Mouse (Mus musculus): Measurements from ENCODE around the gene Nipa2.

The Nipa2 gene

GRCm38 (mm10) chr7:55962004-55962908, at the start of gene Nipa2:
TSS of gene Nipa2 (minus strand) at chr7:55962476.
- DNase-seq, result peak; percentile 96

GRCm38 (mm10) chr7:56011018-56011333, 48.7 kb upstream of the Nipa2 start:
- no peak for DNase-seq

GRCm38 (mm10) chr7:56010318-56011017, 48.2 kb upstream of the Nipa2 start:
- no peak for DNase-seq

- DNase-seq, result no peak
These were observed 36.7 kb upstream of the Nipa2 start for GRCm38 (mm10) chr7:55998997-55999396.

GRCm38 (mm10) chr7:55995013-55995412, 32.7 kb upstream of the Nipa2 start:
- DNase-seq, result no peak

- no peak for DNase-seq
These were observed 29.6 kb upstream of the Nipa2 start for GRCm38 (mm10) chr7:55991858-55992257.

GRCm38 (mm10) chr7:55991129-55991528, 28.9 kb upstream of the Nipa2 start:
- DNase-seq, result no peak

GRCm38 (mm10) chr7:55986526-55987214, 24.4 kb upstream of the Nipa2 start:
- DNase-seq, result peak; percentile 89

- no peak for DNase-seq
These were observed 22.5 kb upstream of the Nipa2 start for GRCm38 (mm10) chr7:55984754-55985153.

- DNase-seq, result no peak
These were observed 20.8 kb upstream of the Nipa2 start for GRCm38 (mm10) chr7:55983107-55983506.

GRCm38 (mm10) chr7:55982010-55982700, 19.9 kb upstream of the Nipa2 start:
- no peak for DNase-seq

GRCm38 (mm10) chr7:55981511-55981910, 19.2 kb upstream of the Nipa2 start:
- DNase-seq, result no peak

- no peak for DNase-seq
These were observed 12.2 kb upstream of the Nipa2 start for GRCm38 (mm10) chr7:55974429-55974828.

- DNase-seq, result no peak
These were observed 7.1 kb upstream of the Nipa2 start for GRCm38 (mm10) chr7:55969415-55969814.

GRCm38 (mm10) chr7:55968258-55968901, 6.1 kb upstream of the Nipa2 start:
- no peak for DNase-seq

- no peak for DNase-seq
These were observed 4.7 kb upstream of the Nipa2 start for GRCm38 (mm10) chr7:55966866-55967460.

GRCm38 (mm10) chr7:55960506-55960905, 1.8 kb downstream of the Nipa2 start:
- no peak for DNase-seq

GRCm38 (mm10) chr7:55959801-55960200, 2.5 kb downstream of the Nipa2 start:
- DNase-seq, result no peak

- no peak for DNase-seq
These were observed 4.4 kb downstream of the Nipa2 start for GRCm38 (mm10) chr7:55957916-55958315.

- DNase-seq, result no peak
These were observed 5.1 kb downstream of the Nipa2 start for GRCm38 (mm10) chr7:55957178-55957577.

- no peak for DNase-seq
These were observed 6.2 kb downstream of the Nipa2 start for GRCm38 (mm10) chr7:55956054-55956453.

- DNase-seq, result no peak
These were observed 23.9 kb downstream of the Nipa2 start for GRCm38 (mm10) chr7:55938341-55938740.
